Mouse (Mus musculus) CD4-positive, CD25-positive, alpha-beta regulatory T cell, adult 2 months (primary cell): ENCODE data around the gene Bcar1.

Experiments used
- DNase-seq: peaks from one replicate; pipeline ENCODE4 v3.0.0-alpha.2; 2012; ENCODE audit warnings: low read depth, low spot score

Gene Bcar1

DNA sequence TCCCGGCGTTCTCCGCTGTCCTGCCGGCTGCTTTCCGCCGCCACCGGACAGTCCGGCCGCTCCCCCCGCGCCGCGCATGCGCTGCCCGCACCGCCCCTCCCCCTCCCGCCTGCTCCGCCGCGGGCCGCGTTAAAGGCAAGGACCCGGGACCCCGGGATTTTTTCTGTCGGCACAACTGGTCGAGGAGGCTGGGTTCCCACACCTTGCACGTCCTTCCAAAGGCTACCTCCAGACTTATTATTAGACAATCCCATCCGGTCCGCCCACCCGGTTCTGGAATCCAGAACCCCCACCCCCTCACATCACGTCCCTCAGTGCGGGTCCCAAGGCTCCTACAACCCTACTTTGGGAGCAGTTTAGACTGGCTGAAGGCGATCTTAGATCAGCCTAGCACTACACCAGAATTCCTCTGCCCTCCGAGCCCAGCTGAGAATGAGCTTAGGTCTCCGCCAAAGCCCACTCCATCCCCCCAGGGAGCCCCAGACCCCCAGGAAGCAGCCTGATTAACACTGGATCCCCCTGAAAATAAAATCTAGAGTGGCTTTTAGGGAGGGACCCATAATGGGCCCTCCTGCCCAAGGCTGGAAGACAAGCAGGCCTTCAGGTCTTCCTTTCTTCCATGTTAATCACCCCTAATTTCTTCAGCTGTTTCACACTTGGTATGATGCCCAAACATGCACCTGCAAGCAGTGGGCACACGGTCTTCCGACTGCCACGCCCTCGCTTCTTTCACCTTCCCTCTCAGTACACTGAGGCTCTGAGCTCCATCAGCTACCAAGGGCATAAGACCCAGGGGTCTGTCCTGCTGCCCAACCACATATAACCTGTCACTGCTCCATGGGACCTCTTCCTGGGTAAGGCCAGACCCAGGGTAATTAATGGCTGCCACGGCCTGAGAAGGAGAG lies at the start of gene Bcar1:
TSS of gene Bcar1 (minus strand) at position 18 of the 905 bp plus-strand sequence.
- no peak for DNase-seq

DNA sequence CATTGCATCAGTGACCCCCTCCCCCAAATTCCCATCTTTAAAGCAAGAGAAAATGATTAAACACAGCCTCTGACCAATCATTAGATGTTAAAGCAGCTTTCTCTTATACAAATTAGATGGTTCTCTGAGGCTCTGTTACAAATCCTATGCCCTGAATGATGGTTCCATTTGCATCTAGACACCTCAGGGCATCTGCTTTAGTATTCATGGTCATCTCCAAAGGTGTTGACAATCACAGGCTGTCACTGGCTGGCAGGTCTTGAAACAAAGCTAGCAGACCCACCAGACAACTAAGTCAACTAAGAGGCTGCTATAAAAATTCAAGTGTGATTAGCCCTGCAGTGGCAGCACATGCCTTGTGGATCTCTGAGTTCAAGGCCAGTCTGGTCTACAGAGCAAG lies 46.0 kb upstream of the Bcar1 start:
- no peak for DNase-seq

DNA sequence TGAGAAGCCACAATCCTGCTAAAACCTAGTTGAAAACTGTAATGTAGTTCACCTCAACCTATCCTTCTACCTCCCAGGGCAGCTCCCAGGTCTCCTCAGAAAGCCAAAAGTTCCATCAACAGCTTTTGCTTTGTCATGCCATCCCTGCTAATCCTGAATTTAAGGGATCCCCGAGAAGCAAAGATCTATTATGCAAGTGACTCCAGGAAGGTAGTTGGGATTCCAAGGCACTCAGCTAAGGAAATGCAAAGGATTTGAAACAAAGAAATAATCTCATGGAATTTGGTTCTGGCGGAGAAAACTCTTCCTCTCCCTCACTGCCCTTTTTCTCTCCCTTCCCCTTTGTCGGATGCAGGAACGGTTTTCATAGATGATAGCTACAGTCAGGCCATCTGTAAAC lies 45.6 kb upstream of the Bcar1 start:
- DNase-seq: no peak

DNA sequence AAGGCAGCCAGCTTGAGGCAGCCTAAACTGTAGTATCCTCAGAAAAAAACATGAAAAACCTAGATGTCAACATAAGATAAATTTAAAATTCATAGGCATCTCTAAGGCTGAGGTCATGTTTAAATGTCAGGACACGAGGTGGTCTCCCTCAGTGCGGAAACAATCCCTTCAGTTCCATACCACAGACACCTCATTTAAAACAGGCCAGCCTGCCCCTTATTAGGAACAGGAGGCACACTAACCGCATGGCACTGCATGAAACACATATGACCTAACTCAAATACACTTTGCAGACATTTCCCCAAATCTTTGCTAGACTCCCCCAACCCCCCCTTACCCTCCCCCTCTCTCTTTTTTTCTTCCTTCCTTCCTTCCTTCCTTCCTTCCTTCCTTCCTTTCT lies 44.9 kb upstream of the Bcar1 start:
- DNase-seq: no peak

DNA sequence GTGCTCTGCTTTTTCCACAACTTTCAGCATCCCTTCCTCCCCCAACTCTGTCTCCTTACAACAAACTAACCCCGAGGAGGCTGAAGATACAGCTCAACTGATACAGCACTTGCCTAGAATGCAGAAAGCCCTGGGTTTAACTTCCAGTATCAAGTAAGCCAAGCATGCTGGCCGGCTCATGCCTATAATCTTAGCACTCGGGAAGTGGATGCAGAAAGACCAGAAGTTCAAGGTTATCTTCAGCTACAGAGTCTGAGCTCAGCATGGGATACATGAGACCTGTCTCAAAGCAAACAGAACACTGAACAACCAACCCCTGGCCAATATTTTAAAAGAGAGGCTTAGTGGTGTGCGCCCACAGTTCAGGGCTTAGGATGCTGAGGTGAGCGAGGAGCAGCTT lies 44.5 kb upstream of the Bcar1 start:
- no peak for DNase-seq

DNA sequence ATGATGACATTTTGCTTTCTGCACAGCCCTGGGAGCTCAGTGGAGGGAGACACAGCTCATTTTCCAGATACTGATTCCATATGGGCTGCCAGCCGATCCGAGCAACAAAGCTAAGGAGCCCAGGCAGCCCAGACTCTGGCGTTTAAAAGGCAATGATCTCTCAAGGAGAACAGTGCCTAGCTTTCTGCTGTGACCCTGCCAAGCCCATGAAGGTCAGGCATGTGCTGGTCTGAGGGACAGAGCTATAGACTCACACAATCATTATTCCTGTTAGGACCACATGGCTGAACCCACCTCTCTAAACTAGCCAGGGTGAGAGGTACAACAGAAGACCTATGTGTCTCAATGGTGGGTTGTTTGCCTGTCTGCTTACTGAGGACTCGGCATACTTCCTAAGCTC lies 44.1 kb upstream of the Bcar1 start:
- DNase-seq: no peak

DNA sequence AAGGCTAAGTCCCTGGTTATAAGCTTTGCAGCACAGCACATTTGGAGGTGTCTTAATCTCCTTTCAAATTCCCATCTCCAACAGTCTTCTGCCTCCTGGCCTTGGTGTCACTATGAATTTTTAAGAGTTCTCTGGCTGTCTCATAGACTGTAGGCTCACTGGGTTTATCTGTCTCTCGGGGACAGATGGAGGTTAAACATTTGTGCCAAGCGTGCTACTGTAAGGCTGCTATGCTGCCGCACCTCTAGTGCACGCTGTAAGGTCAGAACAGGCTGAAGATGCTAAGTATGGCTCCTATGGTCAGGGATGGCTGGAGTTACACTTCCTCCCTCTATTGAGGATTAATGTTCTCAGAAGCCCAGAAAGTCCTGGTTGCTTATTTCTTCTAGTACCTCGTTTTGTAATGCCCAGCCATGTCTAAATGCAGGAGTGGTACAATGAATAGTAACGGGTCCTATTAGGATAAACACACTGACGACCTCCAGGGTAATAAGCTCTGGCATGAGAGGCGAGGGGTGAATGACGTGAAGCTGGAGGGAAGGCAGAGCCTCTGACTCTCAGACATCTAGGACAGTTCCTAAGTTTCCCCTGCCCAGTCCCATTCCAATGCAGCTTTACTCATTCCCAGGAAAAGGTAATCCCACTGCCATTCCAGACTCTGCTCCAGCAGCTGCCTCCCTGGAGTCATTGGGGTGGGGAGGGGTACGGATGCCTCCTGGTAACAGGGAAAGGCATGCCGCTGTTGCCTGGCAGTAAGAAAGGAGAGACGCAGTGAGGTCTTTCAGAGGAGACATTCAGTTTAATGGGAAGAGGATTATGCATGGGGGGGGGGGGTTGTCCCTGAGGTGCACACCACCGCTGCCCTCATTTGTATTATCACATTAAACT lies 43.3 kb upstream of the Bcar1 start:
- DNase-seq: no peak

DNA sequence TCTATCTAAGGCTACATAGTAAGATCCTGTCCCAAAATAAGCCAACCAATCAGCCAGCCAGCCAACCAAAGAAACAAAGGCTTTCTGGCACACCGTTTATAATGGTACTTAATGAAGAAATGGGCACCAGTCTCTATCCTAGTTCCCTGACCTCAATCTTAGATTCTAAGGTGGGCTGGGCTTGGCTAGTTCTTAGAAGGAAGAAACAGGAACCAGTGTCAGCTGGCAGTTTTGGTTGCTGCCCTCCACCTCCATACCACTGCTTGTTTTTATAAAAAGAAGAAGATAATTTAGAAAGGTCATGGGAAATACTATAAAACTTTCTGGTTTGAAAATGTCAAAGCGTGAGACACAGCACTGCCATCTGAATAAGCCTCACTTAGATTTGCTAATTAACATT lies 42.5 kb upstream of the Bcar1 start:
- no peak for DNase-seq

DNA sequence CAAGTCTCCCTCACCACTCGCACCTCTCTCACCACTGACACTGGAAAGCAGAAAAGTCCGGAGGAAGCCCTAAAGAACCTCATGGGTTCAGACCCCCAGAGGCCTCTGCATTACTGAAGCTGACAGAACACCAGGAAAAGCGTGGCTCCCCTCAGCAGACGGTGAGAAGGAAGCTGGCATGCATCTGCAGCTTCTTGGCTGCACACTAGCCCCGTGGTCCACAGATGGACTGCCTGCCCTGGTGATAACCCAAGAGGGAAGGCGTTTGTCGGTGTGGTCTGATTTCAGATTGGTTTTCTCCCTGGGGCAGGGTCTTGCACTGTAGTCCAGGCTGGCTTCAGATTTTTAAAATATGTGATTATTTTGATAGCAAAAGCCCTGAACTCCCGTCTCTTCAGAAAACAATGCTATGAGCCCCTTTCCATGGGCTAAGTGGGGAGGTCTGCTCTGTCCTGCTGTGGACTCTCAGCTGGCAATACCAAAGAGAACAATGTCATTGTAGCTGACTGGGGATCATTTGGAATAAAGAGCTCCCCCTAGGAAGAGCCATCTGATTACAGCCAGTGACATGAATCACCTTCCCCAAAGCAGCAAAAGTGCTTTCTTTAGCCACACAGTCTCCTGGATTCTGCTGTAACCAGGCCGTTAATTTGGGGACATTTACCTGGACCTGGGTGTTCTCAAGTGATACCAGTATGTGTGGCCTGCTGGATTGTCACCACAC lies 39.2 kb upstream of the Bcar1 start:
- no peak for DNase-seq

DNA sequence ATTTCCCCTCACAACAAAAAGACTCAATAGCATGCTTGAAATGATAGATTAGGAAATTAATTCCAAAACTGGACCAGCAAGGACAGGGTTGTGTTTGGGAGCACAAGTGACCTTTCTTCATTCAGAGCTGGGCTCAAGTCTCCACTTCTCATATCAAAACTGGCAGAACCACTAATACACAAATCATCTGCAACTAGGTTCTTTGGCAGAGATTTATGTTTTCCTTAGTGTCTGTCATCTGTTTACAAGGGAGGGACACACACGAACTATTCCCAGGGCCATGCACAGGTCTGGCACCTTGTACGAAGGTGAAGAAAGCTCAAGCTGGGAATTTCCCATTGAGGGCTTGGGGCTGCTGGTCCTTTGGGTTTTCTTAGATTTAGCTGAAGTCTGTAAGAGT lies 38.6 kb upstream of the Bcar1 start:
- no peak for DNase-seq

DNA sequence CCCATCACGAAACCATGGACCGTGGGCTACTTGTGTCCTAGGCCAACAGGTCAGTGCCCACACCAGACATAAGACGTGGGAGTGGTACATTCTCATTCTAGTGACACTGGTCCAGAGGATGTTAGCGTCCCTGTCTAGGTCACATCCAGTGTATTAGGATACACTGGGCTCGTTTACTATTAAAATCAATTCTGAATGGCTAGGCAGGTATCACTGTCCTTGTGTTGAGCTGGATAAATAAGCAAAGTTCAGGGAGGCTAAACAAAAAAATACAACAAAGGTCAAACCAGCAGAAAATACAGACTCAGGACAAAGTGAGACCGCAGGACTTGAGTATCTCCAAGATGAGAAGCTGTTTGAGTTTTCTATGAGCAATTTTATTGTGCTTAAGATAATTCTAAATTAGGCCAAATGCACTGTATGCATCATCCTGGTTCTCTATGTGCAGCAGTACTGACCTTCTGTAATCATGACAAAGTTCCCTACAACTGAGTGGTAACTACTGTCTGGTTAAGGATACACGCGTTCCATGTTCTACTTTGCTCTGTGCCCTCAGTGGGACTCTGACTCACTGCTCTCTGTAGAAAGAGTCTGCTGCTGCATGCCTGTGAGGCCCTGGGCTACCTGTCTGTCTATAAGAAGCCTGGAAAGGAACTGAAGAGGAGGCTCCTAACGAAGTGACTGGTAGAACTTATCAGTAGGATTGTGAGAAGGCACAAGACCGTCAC lies 37.3 kb upstream of the Bcar1 start:
- no peak for DNase-seq

DNA sequence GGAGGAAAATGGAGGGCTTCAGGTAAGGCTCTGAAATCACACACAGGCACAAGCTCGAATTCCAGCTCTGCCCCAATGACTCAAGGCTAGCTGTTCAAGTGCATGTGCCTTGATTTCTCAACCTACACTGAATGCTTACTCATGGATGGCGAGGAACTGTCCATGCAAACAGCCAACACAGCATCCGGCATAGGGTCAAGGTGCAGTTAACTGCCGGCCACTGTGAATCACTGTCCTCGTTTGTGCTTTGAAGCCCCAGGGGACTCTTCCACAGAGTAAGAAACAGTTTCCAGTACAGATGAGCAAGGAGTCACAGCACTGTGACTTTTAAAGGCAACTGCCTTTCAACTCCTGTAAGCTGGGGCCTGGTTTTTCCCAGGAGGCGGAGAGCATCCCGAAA lies 36.1 kb upstream of the Bcar1 start:
- DNase-seq: no peak

DNA sequence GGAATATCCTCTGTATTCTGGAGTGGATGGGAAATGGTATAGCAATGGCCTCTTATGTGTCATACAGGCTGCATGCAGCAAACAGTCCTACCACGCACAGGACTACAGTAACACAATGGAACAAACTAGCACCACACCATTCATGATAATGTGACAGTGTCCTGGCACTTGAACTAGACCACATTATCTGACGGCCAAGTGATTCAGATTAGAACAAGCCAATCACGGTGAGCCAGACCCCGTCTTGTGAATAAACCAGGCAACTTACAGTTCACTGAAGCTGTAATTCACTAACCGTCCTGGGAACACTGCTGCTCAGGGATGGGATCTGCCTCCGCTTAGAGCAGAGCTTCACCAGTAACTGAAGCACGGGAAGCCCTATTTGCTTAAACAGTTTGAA lies 35.2 kb upstream of the Bcar1 start:
- no peak for DNase-seq

DNA sequence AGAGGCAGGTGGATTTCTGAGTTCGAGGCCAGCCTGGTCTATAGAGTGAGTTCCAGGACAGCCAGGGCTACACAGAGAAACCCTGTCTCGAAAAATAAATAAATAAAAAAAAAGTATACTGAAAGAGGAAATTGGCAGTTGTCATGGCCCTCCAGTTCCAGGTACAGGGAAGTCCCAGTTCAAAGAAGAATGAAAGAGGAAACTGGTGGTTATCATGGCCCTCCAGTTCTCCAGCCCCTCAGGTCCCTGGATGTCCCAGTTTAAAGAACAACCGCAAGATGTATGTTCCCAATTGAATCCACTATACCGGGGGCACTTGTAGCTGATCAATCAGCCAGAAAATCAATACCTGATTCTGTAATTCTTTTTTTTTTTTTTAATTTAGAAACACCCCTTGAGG lies 32.9 kb upstream of the Bcar1 start:
- DNase-seq: no peak

DNA sequence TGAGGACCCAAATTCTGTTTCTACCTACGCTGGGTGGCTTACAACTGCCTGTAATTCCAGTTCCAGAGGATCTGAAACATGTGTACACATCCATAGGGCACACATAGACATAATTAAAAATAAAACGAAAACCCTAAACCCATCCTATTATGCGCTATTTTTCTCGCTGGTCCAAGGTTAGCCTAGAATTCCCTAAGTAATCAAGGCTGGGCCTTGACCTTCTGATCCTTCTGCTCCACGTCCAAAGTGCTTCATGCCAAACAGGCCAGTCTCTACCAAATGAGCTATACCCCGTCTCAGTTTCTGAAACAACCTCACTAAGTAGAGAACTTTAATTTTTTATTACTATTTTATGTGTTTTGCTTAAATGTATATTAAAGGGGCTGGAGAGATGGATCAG lies 32.2 kb upstream of the Bcar1 start:
- no peak for DNase-seq

DNA sequence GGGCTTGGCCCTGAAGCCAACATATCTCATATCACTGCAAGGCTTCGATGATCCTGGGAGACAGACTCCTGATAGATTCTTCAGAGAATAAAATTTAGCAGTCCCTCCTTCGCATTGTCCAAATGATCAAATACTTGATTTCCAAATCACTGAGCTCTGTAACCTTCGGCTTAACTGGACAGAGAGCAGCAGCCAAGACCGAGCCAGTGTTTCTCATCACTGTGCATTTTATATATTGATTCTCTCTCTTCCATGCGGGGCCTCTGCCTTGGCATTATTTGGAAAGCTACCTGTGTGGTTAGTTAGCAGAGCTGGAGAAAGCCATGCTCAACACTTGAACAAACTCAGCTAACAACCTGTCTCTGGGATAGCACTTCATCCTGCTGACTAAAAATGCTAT lies 29.9 kb upstream of the Bcar1 start:
- DNase-seq: no peak

DNA sequence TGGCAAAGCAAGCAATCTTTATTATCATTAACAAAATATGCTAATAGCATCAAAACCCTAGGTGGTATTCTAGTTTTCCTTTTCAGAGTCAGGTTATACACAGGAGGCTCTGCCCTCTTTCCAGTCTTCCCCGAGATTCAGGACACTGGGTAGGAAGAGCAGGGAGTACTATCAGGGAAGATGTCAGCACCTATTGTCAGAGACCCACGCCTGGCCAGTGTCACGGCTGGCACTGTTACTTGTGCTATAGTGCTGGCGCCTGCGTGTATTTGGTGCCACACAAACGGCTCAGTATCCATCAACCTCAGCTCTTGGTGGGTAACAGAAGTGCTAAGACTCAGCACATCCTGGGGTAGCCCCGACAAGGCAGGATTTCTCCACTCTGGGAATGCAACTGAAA lies 29.4 kb upstream of the Bcar1 start:
- no peak for DNase-seq

DNA sequence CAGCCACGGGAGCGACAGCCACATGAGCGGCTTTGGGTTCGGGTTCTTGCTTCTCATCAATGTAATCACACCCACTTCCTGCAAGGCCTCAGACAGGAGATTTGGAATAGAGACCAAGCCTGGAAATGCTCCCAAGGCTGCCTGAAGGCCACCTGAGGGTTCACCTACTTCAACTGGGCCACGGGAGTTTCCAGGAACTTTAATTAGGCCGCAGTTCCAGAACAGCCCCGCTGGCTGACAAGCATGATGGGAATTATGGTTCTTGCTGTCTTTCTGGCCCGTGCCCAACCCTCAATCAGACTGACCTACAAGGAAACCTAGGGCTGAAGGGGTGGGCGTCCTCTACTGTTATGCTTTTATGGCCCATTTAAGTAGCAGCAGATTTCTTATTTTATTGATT lies 28.5 kb upstream of the Bcar1 start:
- DNase-seq: no peak

DNA sequence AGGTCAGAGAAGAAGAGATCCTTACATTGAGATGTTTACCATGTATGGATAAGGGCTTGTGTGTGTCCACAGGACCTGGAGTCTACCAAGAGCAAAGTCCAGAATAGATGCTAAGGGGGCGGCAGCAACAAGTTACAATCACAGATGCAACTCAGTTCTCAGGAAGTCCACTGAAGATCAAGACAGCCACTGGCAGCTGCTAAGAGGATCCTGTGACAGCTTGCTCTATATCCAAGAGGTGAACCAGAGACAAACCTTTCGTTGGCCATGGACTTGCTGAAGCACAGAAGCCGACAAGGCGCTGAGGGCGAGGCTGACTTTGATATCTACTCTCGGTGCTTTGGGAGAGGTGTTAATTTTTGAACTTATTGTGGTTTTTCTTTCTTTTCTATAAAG lies 28.0 kb upstream of the Bcar1 start:
- no peak for DNase-seq

DNA sequence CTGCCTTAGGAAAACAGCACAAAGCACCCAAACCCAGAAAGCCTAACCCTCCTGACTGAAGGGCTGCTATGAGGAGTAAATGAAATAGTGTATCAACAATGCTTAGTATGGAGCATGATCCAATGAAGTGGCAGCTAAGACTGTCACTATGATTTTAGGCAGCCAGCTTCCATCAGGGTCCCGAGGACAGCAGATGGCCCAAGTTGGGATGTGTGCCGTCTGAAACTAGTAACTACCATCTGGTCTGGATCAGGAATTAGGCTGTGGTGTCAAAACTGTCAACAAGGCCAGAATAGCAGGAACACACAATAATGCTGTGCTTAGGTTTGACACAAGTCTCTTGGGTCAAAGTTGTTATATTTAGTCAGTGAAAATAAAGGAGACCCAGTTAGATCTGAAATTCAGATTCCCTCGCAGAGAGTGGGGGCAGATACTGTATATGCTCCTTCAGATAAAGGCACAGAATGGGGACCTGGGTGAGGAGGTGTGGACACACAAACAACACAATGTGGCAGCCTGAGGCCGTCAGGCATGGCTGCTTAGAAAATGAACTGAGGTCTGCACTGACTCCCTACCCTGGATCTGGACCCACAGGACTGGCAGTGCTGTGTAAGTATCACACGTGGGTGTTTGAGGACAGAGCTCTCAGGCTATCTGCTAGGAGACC lies 27.5 kb upstream of the Bcar1 start:
- DNase-seq: no peak
